Mouse (Mus musculus) E14TG2a.4 (cell line): ENCODE results near the gene Gsta4.
"Not testable (repeated sequence)": the region's sequence is repeated elsewhere in the genome, so short reads cannot be mapped to it uniquely, and the experiment has no call there.

ENCODE experiments used
- H3K27me3 ChIP-seq: 2 replicates; pipeline ENCODE4 v1.6.1; 2014; ENCODE audit warnings: low read length, control low read depth; ENCODE audit not compliant: insufficient read depth
- H3K36me3 ChIP-seq: 2 replicates; pipeline ENCODE4 v1.6.1; 2014; ENCODE audit warnings: low read length, control low read depth; ENCODE audit not compliant: insufficient read depth
- H3K4me1 ChIP-seq: replicated peaks from 2 replicates; pipeline ENCODE4 v1.6.1; 2014; ENCODE audit warnings: low read depth, low read length, control low read depth
- H3K4me3 ChIP-seq: replicated peaks from 2 replicates; pipeline ENCODE4 v1.5.1; 2014; ENCODE audit warnings: mild to moderate bottlenecking, low read length
- H3K9me3 ChIP-seq: 2 replicates; pipeline ENCODE4 v1.6.1; 2014; ENCODE audit warnings: low read length, control low read depth
- CTCF ChIP-seq: conservative IDR thresholded peaks from 2 replicates; pipeline ENCODE4 v1.5.1; 2014; ENCODE audit warnings: low read length
- NANOG ChIP-seq: IDR thresholded peaks from 2 replicates; pipeline ENCODE4 v1.6.1; 2014; ENCODE audit warnings: borderline replicate concordance, low read length, mixed read lengths
- POU5F1 ChIP-seq: IDR thresholded peaks from 2 replicates; pipeline ENCODE4 v1.6.1; 2014; ENCODE audit warnings: low read length, borderline replicate concordance

Gsta4 gene

GRCm38 (mm10) chr9:78228122-78228521 is 45.5 kb downstream of the Gsta4 start:
- Histone ChIP-seq H3K9me3 (no peaks in the 10 kb centered on the region), H3K4me1 (peaks cover 19% of the 10 kb centered on the region), H3K27me3 (no peaks in the 10 kb centered on the region; the same call in 1 of the 2 replicates), H3K36me3 (no peaks in the 10 kb centered on the region), H3K4me3 (no peak overlapping the region)
- TF ChIP-seq CTCF (no peak), POU5F1 (no peak), NANOG (no peak)

- H3K27me3 ChIP-seq, H3K4me3 ChIP-seq, H3K4me1 ChIP-seq, H3K9me3 ChIP-seq, H3K36me3 ChIP-seq: not testable (repeated sequence)
Measured at GRCm38 (mm10) chr9:78229658-78230057, 47.1 kb downstream of the Gsta4 start.

- not testable (repeated sequence) for H3K36me3 ChIP-seq, H3K4me1 ChIP-seq, H3K27me3 ChIP-seq, H3K4me3 ChIP-seq, H3K9me3 ChIP-seq
Measured at GRCm38 (mm10) chr9:78230461-78230860, 47.9 kb downstream of the Gsta4 start, which contains the start of gene Gsta1. Gene Gsta1, plus strand, starts transcription at chr9:78230656.

GRCm38 (mm10) chr9:78233121-78233695 is 50.6 kb downstream of the Gsta4 start:
- not testable (repeated sequence) for H3K36me3 ChIP-seq, H3K4me1 ChIP-seq, H3K27me3 ChIP-seq, H3K4me3 ChIP-seq, H3K9me3 ChIP-seq

- H3K4me3 ChIP-seq, H3K36me3 ChIP-seq, H3K9me3 ChIP-seq, H3K4me1 ChIP-seq, H3K27me3 ChIP-seq: not testable (repeated sequence)
Measured at GRCm38 (mm10) chr9:78255683-78256470, 73.3 kb downstream of the Gsta4 start.

GRCm38 (mm10) chr9:78256914-78257313 is 74.3 kb downstream of the Gsta4 start, which contains the start of gene Gm3776:
Gene Gm3776, plus strand, starts transcription at chr9:78257129.
- H3K4me1 ChIP-seq, H3K4me3 ChIP-seq, H3K27me3 ChIP-seq, H3K9me3 ChIP-seq, H3K36me3 ChIP-seq: not testable (repeated sequence)
